Mouse (Mus musculus): Measurements from ENCODE around the gene Rapgef1. TPM values are rescaled to one million over a fixed set of nuclear protein-coding genes. Genes with fewer than 3 reads are reported as not detected.

The Rapgef1 gene
- polyA plus RNA-seq (2014; fragmentation: Nextera tagmentation; extraction: Ambion mirVana) = 21.3 and 23.5 TPM in 2 replicates

DNA sequence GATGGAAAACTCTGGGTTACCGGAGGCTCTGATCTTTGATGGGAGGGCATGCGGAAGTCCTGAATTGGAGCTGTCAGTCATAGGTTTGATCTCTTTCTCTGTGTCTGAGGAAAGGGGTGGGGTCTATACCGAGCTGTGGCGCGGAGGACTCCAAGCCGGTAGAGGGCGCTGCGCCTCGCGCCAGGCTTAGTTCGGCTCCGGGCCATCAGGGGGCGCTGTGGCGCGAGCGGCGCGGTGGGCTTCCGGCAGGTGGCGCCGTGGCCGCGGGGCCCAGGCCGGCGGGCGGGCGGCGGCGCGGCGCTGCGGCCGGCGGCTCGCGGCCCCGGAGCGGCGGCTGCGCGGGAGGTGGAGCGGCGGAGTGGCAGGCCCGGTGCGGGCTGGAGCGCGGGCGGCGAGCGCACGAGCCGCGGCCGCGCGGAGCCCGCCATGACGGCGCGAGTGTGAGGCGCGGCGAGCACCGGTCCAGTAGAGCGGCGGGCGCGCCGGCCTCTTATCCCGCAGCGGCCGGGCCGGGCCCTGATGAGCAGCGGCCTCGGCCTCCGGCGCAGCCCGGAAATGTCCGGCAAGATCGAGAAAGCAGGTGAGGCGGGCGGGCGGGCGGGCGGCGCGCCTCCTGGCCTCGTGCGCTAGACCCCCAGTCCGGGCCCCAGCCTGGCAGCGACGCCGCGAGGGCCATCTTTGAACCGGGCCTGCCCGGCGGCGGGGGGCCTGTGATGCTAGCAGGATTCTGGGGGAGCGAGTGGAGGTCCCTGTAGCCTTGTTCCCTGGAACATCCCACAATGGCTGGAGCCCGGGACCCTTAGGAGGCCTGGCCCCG is at the start of gene Rapgef1:
Gene Rapgef1, plus strand, starts transcription at position 237 of the 817 bp plus-strand sequence.
- peak; percentile 79 for ATAC-seq (ENCODE audit: insufficient read depth, low FRiP score, low TSS enrichment)
- Histone ChIP-seq H3K4me3 (ENCODE audit: low read depth, low read length) (peak within 1 kb of the TSS; percentile 81), H3K36me3 (ENCODE audit: control insufficient read depth, insufficient read depth, low read length) (no peaks in the 10 kb centered on the region), H3K4me2 (ENCODE audit: low read depth) (peak within 1 kb of the TSS; percentile 89), H3K9me3 (ENCODE audit: control insufficient read depth, low read length) (no peaks in the 10 kb centered on the region), H3K27me3 (ENCODE audit: control insufficient read depth, insufficient read depth, low read length) (no peaks in the 10 kb centered on the region), H3K9ac (ENCODE audit: low read length) (peak within 1 kb of the TSS; percentile 94), H3K27ac (ENCODE audit: low read depth, low read length) (peak within 1 kb of the TSS; percentile 82), H3K4me1 (ENCODE audit: control insufficient read depth, insufficient read depth, low read length) (peaks cover 13% of the 10 kb centered on the region)
- DNase-seq (ENCODE audit: low spot score) = peak; percentile 86
- WGBS = 1% methylated on average over 72 of the region's 101 CpGs

- no peaks in the 10 kb centered on the region for H3K27me3 ChIP-seq (ENCODE audit: control insufficient read depth, insufficient read depth, low read length)
- H3K27ac ChIP-seq (ENCODE audit: low read depth, low read length) = no peak overlapping the region
- 75% methylated on average over 9 of the region's 9 CpGs for WGBS
- no peak overlapping the region for H3K4me3 ChIP-seq (ENCODE audit: low read depth, low read length)
- DNase-seq (ENCODE audit: low spot score) (no peak), ATAC-seq (ENCODE audit: insufficient read depth, low FRiP score, low TSS enrichment) (no peak)
- H3K36me3 ChIP-seq (ENCODE audit: control insufficient read depth, insufficient read depth, low read length) = no peaks in the 10 kb centered on the region
- H3K4me1 ChIP-seq (ENCODE audit: control insufficient read depth, insufficient read depth, low read length) = peaks cover 19% of the 10 kb centered on the region
- no peak overlapping the region for H3K9ac ChIP-seq (ENCODE audit: low read length)
- no peaks in the 10 kb centered on the region for H3K9me3 ChIP-seq (ENCODE audit: control insufficient read depth, low read length)
- no peak overlapping the region for H3K4me2 ChIP-seq (ENCODE audit: low read depth)
These were observed 47.4 kb upstream of the Rapgef1 start for GRCm38 (mm10) chr2:29571921-29572700.

- 26% methylated on average over 5 of the region's 5 CpGs for WGBS
- Histone ChIP-seq H3K36me3 (ENCODE audit: control insufficient read depth, insufficient read depth, low read length) (no peaks in the 10 kb centered on the region), H3K9me3 (ENCODE audit: control insufficient read depth, low read length) (no peaks in the 10 kb centered on the region), H3K9ac (ENCODE audit: low read length) (peak overlapping the region; percentile 18; the same call in 1 of the 2 replicates), H3K4me3 (ENCODE audit: low read depth, low read length) (no peak overlapping the region), H3K27ac (ENCODE audit: low read depth, low read length) (peak overlapping the region; percentile 88), H3K4me1 (ENCODE audit: control insufficient read depth, insufficient read depth, low read length) (peaks cover 19% of the 10 kb centered on the region), H3K4me2 (ENCODE audit: low read depth) (no peak overlapping the region), H3K27me3 (ENCODE audit: control insufficient read depth, insufficient read depth, low read length) (no peaks in the 10 kb centered on the region)
- ATAC-seq (ENCODE audit: insufficient read depth, low FRiP score, low TSS enrichment) (no peak), DNase-seq (ENCODE audit: low spot score) (peak; percentile 65)
These were observed 46.6 kb upstream of the Rapgef1 start for GRCm38 (mm10) chr2:29572811-29573427.

DNA sequence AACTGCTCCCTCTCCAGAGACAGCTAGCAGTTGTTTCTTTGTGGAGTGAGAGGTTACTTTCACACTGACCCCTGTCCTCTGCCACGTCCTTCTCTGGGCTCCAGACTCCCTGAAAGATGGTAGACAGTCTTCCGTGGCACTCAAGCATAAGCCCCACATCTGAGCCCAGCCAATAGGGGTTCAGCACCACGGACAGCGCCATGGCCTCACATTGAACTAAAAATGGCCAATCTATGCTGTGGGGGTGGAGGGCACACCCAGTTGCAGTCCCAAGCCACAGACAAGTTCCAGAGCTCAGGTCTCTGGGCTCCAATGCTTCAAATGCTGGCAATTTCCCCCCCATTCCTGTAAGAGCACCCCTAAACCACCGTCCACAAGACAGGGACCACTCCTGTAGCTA is 45.9 kb upstream of the Rapgef1 start:
- Histone ChIP-seq H3K9me3 (ENCODE audit: control insufficient read depth, low read length) (no peaks in the 10 kb centered on the region), H3K4me2 (ENCODE audit: low read depth) (no peak overlapping the region), H3K4me1 (ENCODE audit: control insufficient read depth, insufficient read depth, low read length) (peaks cover 19% of the 10 kb centered on the region), H3K27ac (ENCODE audit: low read depth, low read length) (peak overlapping the region; percentile 88), H3K9ac (ENCODE audit: low read length) (peak overlapping the region; percentile 24), H3K4me3 (ENCODE audit: low read depth, low read length) (no peak overlapping the region), H3K27me3 (ENCODE audit: control insufficient read depth, insufficient read depth, low read length) (no peaks in the 10 kb centered on the region), H3K36me3 (ENCODE audit: control insufficient read depth, insufficient read depth, low read length) (no peaks in the 10 kb centered on the region)
- 6% methylated on average over 5 of the region's 5 CpGs for WGBS
- no peak for ATAC-seq (ENCODE audit: insufficient read depth, low FRiP score, low TSS enrichment)
- peak; percentile 87 for DNase-seq (ENCODE audit: low spot score)

DNA sequence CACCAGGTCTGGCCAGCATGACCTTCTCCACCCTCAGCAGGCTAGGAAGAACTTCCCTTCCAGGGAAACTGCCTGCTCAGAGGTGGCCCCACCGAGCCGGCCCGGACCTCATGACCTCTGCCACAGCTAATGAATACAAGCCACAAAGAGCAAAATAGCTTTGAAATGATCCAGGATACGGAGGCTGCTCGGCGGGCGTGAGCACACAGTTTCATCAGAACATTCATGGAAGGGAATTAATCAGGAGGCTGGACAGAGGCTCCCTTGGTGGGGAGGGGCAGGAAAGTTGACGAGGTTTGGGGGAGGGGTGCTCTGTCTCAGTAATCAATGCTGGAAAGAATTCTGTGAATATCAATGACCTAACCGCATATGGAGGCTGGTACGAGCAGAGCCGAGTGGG is 45.3 kb upstream of the Rapgef1 start:
- no peak overlapping the region for H3K9ac ChIP-seq (ENCODE audit: low read length)
- peak; percentile 60 for DNase-seq (ENCODE audit: low spot score)
- peak overlapping the region; percentile 88 for H3K27ac ChIP-seq (ENCODE audit: low read depth, low read length)
- no peaks in the 10 kb centered on the region for H3K27me3 ChIP-seq (ENCODE audit: control insufficient read depth, insufficient read depth, low read length)
- no peak for ATAC-seq (ENCODE audit: insufficient read depth, low FRiP score, low TSS enrichment)
- 9% methylated on average over 11 of the region's 11 CpGs for WGBS
- peaks cover 19% of the 10 kb centered on the region for H3K4me1 ChIP-seq (ENCODE audit: control insufficient read depth, insufficient read depth, low read length)
- no peaks in the 10 kb centered on the region for H3K36me3 ChIP-seq (ENCODE audit: control insufficient read depth, insufficient read depth, low read length)
- H3K4me2 ChIP-seq (ENCODE audit: low read depth) = peak overlapping the region; percentile 22; the same call in 1 of the 2 replicates
- H3K9me3 ChIP-seq (ENCODE audit: control insufficient read depth, low read length) = no peaks in the 10 kb centered on the region
- H3K4me3 ChIP-seq (ENCODE audit: low read depth, low read length) = no peak overlapping the region

DNA sequence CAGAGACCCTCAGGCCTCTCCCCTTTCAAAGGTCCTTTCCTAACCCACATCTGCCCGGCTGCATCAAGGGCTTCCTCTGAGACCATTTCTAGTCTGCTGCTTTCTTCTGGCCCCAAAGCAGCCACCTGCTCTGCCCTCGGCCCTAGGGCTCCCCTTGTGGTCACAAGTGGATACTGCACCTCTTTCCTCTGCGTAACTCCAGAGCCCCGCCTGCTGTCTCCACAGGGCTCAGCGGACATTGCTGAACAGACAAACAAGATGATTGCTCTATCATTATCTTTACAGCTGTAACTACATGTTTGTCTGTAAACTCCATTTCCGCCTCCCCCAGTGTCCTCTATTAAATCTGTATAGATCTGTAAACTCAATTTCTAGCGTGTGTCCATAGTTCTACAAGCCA is 37.1 kb upstream of the Rapgef1 start:
- Histone ChIP-seq H3K9ac (ENCODE audit: low read length) (no peak overlapping the region), H3K36me3 (ENCODE audit: control insufficient read depth, insufficient read depth, low read length) (no peaks in the 10 kb centered on the region), H3K4me3 (ENCODE audit: low read depth, low read length) (no peak overlapping the region), H3K27me3 (ENCODE audit: control insufficient read depth, insufficient read depth, low read length) (no peaks in the 10 kb centered on the region), H3K4me2 (ENCODE audit: low read depth) (no peak overlapping the region), H3K27ac (ENCODE audit: low read depth, low read length) (no peak overlapping the region), H3K9me3 (ENCODE audit: control insufficient read depth, low read length) (no peaks in the 10 kb centered on the region), H3K4me1 (ENCODE audit: control insufficient read depth, insufficient read depth, low read length) (peaks cover 5% of the 10 kb centered on the region; the same call in 1 of the 2 replicates)
- 2% methylated on average over 7 of the region's 7 CpGs for WGBS
- peak; percentile 78 for DNase-seq (ENCODE audit: low spot score)
- ATAC-seq (ENCODE audit: insufficient read depth, low FRiP score, low TSS enrichment) = no peak

DNA sequence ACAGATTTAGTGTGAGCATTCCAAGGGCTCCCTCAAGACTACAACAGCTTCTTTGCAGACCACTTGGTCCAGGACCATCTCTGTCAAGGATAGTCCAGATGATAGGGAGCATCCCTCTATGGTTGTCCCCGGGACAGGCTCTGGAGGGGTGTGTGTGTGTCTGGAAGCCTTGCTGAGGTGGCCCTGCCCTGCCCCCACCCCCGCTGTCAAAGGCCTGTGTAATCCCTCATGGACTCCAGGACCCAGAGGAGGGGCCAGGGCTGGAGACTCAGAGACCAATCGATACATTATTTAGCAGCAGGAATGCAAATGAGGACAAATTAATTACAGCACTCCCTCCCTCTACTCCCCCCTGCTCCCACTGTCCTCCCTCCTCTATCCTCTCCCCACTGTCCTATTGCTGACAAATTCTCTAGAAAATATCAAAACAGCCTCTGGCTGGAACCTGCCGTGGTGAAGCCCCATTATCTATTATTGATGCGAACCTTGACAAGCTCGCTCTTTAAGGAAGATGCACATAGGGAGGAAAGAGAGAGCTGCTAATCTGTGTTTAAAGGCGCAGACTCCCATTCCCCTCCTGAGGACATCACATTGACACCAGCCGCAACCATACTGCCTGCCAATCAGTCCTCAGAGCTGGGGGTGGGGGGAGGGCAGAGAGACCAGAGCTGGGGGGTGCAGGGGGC is 33.4 kb upstream of the Rapgef1 start:
- H3K4me1 ChIP-seq (ENCODE audit: control insufficient read depth, insufficient read depth, low read length) = peaks cover 5% of the 10 kb centered on the region; the same call in 1 of the 2 replicates
- no peak overlapping the region for H3K4me3 ChIP-seq (ENCODE audit: low read depth, low read length)
- H3K9ac ChIP-seq (ENCODE audit: low read length) = no peak overlapping the region; the same call in 1 of the 2 replicates
- DNase-seq (ENCODE audit: low spot score) = peak; percentile 41
- H3K36me3 ChIP-seq (ENCODE audit: control insufficient read depth, insufficient read depth, low read length) = no peaks in the 10 kb centered on the region
- H3K9me3 ChIP-seq (ENCODE audit: control insufficient read depth, low read length) = no peaks in the 10 kb centered on the region
- no peak for ATAC-seq (ENCODE audit: insufficient read depth, low FRiP score, low TSS enrichment)
- 41% methylated on average over 8 of the region's 8 CpGs for WGBS
- H3K27me3 ChIP-seq (ENCODE audit: control insufficient read depth, insufficient read depth, low read length) = no peaks in the 10 kb centered on the region
- H3K27ac ChIP-seq (ENCODE audit: low read depth, low read length) = peak overlapping the region; percentile 35; the same call in 1 of the 2 replicates
- no peak overlapping the region for H3K4me2 ChIP-seq (ENCODE audit: low read depth)

DNA sequence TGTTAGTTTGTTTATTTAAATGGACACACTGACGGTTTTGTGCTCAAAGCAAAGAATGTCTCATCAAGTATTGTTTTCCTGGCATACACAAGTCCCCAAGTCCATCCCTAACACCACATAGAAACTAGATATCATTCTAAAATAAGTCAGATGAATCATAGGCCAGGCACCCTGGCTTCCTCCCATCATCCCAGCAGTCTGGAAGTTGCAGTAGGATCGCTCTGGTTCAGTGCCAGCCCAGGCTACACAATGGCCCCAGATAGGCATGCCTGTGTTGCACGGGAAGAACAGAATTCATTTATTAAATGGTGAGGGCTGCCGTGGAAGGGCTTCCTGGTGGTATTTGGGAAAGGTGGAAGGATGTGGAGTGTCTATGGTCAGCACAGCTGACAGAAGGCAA is 31.5 kb upstream of the Rapgef1 start:
- 68% methylated on average over 4 of the region's 4 CpGs for WGBS

More for the DNA sequence above, 31.5 kb upstream of the Rapgef1 start:
- H3K36me3 ChIP-seq (ENCODE audit: control insufficient read depth, insufficient read depth, low read length) = no peaks in the 10 kb centered on the region
- no peaks in the 10 kb centered on the region for H3K9me3 ChIP-seq (ENCODE audit: control insufficient read depth, low read length)
- no peaks in the 10 kb centered on the region for H3K27me3 ChIP-seq (ENCODE audit: control insufficient read depth, insufficient read depth, low read length)
- no peak for ATAC-seq (ENCODE audit: insufficient read depth, low FRiP score, low TSS enrichment)
- H3K9ac ChIP-seq (ENCODE audit: low read length) = no peak overlapping the region
- no peak overlapping the region for H3K4me3 ChIP-seq (ENCODE audit: low read depth, low read length)
- H3K4me1 ChIP-seq (ENCODE audit: control insufficient read depth, insufficient read depth, low read length) = peaks cover 5% of the 10 kb centered on the region; the same call in 1 of the 2 replicates
- DNase-seq (ENCODE audit: low spot score) = peak; percentile 8
- H3K27ac ChIP-seq (ENCODE audit: low read depth, low read length) = no peak overlapping the region
- no peak overlapping the region for H3K4me2 ChIP-seq (ENCODE audit: low read depth)
